Mouse (Mus musculus) myocyte (in vitro differentiated cells): ENCODE data around the gene Noxo1. TPM values are rescaled to one million over a fixed set of nuclear protein-coding genes. Genes with fewer than 3 reads are reported as not detected.
A peak's percentile ranks its signal among the peaks of the same experiment; 100 is the strongest.
"Not testable (repeated sequence)": the region's sequence is repeated elsewhere in the genome, so short reads cannot be mapped to it uniquely, and the experiment has no call there.

Source experiments
- H3K27me3 ChIP-seq: one replicate; pipeline ENCODE4 v1.6.1; 2011; ENCODE audit not compliant: control insufficient read depth, insufficient read depth, insufficient read length
- H3K36me3 ChIP-seq: one replicate; pipeline ENCODE4 v1.6.1; 2011; ENCODE audit not compliant: control insufficient read depth, insufficient read depth
- H3K4me2 ChIP-seq: one replicate; pipeline ENCODE4 v1.6.1; 2011; ENCODE audit warnings: low read depth, control low read depth
- H3K4me3 ChIP-seq: one replicate; pipeline ENCODE4 v1.5.1; 2011; ENCODE audit warnings: mild to moderate bottlenecking, control low read depth, moderate library complexity
- H3K79me2 ChIP-seq: one replicate; pipeline ENCODE4 v1.6.1; 2011; ENCODE audit not compliant: control insufficient read depth, insufficient read depth
- H3ac ChIP-seq: one replicate; pipeline ENCODE4 v1.6.1; 2011; ENCODE audit not compliant: control insufficient read depth, insufficient read length
- CEBPB ChIP-seq: IDR thresholded peaks from 2 replicates; pipeline ENCODE4 v1.6.1; 2011; ENCODE audit warnings: mild to moderate bottlenecking, moderate library complexity; ENCODE audit not compliant: poor library complexity, insufficient read depth, severe bottlenecking
- MAX ChIP-seq: IDR thresholded peaks from one replicate; pipeline ENCODE4 v1.6.1; 2011; ENCODE audit warnings: low read depth, mild to moderate bottlenecking, control low read depth
- MYOD1 ChIP-seq, 3 experiments: IDR thresholded peaks; one replicate each; pipeline ENCODE4 v1.6.1; 2011; ENCODE audit warnings: control low read depth in 2 of 3, low read depth in 2 of 3, mild to moderate bottlenecking in 2 of 3, moderate library complexity in 1 of 3; ENCODE audit not compliant: insufficient read length in 2 of 3, control insufficient read depth in 1 of 3
- MYOG ChIP-seq, 3 experiments: IDR thresholded peaks; one replicate each; pipeline ENCODE4 v1.6.1; 2011; ENCODE audit warnings: control low read depth in 2 of 3, low read depth in 2 of 3, mild to moderate bottlenecking in 2 of 3; ENCODE audit not compliant: insufficient read length in 2 of 3, control insufficient read depth in 1 of 3, insufficient read depth in 1 of 3
- POLR2A ChIP-seq: IDR thresholded peaks from one replicate; pipeline ENCODE4 v1.6.1; 2011; ENCODE audit warnings: low read depth, mild to moderate bottlenecking, control low read depth, moderate library complexity; ENCODE audit not compliant: insufficient read length
- POLR2AphosphoS2 ChIP-seq: IDR thresholded peaks from one replicate; pipeline ENCODE4 v1.6.1; 2011; ENCODE audit warnings: low read depth, control low read depth; ENCODE audit not compliant: insufficient read length
- SRF ChIP-seq: IDR thresholded peaks from one replicate; pipeline ENCODE4 v1.6.1; 2011; ENCODE audit warnings: low read depth; ENCODE audit not compliant: control insufficient read depth, insufficient read length
- USF1 ChIP-seq: IDR thresholded peaks from one replicate; pipeline ENCODE4 v1.6.1; 2011; ENCODE audit warnings: low read depth, mild to moderate bottlenecking, control low read depth, moderate library complexity
- polyA plus RNA-seq: library from polyadenylated mRNA; unstranded; fragments of >200 nt; fragmentation: generic; extraction: Trizol; gene quantifications from one replicate; pipeline ENCODE4 v1.2.1, GENCODE M21; 2012; ENCODE audit warnings: missing spikeins

The Noxo1 gene
- polyA plus RNA-seq, 1 experiment: 0.54 TPM

GRCm38 (mm10) chr17:24716166-24716682, 20.2 kb downstream of the Noxo1 start:
- TF ChIP-seq MYOG (IDR thresholded peaks at IDR 0.05; ENCODE audit: control insufficient read depth in 1 of 3, insufficient read depth in 1 of 3, insufficient read length in 2 of 3, low read depth in 2 of 3) (no peak), CEBPB (no peak), POLR2AphosphoS2 (peak; percentile 54)
- no peak overlapping the region for H3K4me2 ChIP-seq
- H3K27me3 ChIP-seq: no peaks in the 10 kb centered on the region

GRCm38 (mm10) chr17:24717943-24718342, 21.9 kb downstream of the Noxo1 start, which contains the start of the genes Rnf151 and Rps2:
TSS of gene Rnf151 (minus strand) at chr17:24718063.
TSS of gene Rps2 (plus strand) at chr17:24718116.
- no peak within 1 kb of the TSS for H3ac ChIP-seq
- TF ChIP-seq USF1 (no peak), MYOD1 (IDR thresholded peaks at IDR 0.05; ENCODE audit: control insufficient read depth in 1 of 3, insufficient read length in 2 of 3, low read depth in 2 of 3) (no peak), POLR2AphosphoS2 (peak; percentile 57), MYOG (IDR thresholded peaks at IDR 0.05; ENCODE audit: control insufficient read depth in 1 of 3, insufficient read depth in 1 of 3, insufficient read length in 2 of 3, low read depth in 2 of 3) (no peak)
- peak within 1 kb of the TSS; percentile 79 for H3K4me2 ChIP-seq
- peak within 1 kb of the TSS; percentile 77 for H3K4me3 ChIP-seq
- peaks cover 11% of the 10 kb centered on the region for H3K36me3 ChIP-seq
- peaks cover 29% of the 10 kb centered on the region for H3K79me2 ChIP-seq
- H3K27me3 ChIP-seq: no peaks in the 10 kb centered on the region

More at GRCm38 (mm10) chr17:24716166-24716682, 20.2 kb downstream of the Noxo1 start:
- Histone ChIP-seq H3K79me2 (peaks cover 14% of the 10 kb centered on the region), H3K36me3 (no peaks in the 10 kb centered on the region), H3ac (no peak overlapping the region), H3K4me3 (no peak overlapping the region)

GRCm38 (mm10) chr17:24718938-24719337, 22.9 kb downstream of the Noxo1 start:
- Histone ChIP-seq H3K36me3 (peaks cover 11% of the 10 kb centered on the region), H3K4me3 (peak overlapping the region; percentile 77), H3K79me2 (peaks cover 39% of the 10 kb centered on the region)

GRCm38 (mm10) chr17:24719494-24720222, 23.6 kb downstream of the Noxo1 start:
- Histone ChIP-seq H3K79me2 (peaks cover 40% of the 10 kb centered on the region), H3ac (peak overlapping the region; percentile 63), H3K4me2 (peak overlapping the region; percentile 79), H3K4me3 (peak overlapping the region; percentile 77), H3K27me3 (no peaks in the 10 kb centered on the region), H3K36me3 (peaks cover 11% of the 10 kb centered on the region)
- peak; percentile 93 for TF ChIP-seq POLR2AphosphoS2
- peak; percentile 94 for TF ChIP-seq POLR2A
- peak; percentile 30 for TF ChIP-seq USF1
- TF ChIP-seq SRF: no peak
- TF ChIP-seq MAX: peak; percentile 51
- TF ChIP-seq MYOD1 (IDR thresholded peaks at IDR 0.05; ENCODE audit: control insufficient read depth in 1 of 3, insufficient read length in 2 of 3, low read depth in 2 of 3): no peak

More at GRCm38 (mm10) chr17:24718938-24719337, 22.9 kb downstream of the Noxo1 start:
- H3ac ChIP-seq: peak overlapping the region; percentile 63
- H3K27me3 ChIP-seq: not testable (repeated sequence)
- peak overlapping the region; percentile 79 for H3K4me2 ChIP-seq

- Histone ChIP-seq H3K79me2 (peaks cover 40% of the 10 kb centered on the region), H3ac (peak overlapping the region; percentile 63), H3K36me3 (peaks cover 11% of the 10 kb centered on the region), H3K4me3 (peak overlapping the region; percentile 77), H3K4me2 (peak overlapping the region; percentile 81)
- H3K27me3 ChIP-seq: not testable (repeated sequence)
These were observed 24.6 kb downstream of the Noxo1 start for GRCm38 (mm10) chr17:24720616-24721015.

GRCm38 (mm10) chr17:24721383-24721955, 25.4 kb downstream of the Noxo1 start:
- Histone ChIP-seq H3ac (peak overlapping the region; percentile 63), H3K79me2 (peaks cover 40% of the 10 kb centered on the region), H3K36me3 (peaks cover 11% of the 10 kb centered on the region), H3K4me2 (peak overlapping the region; percentile 95), H3K4me3 (peak overlapping the region; percentile 77)
- H3K27me3 ChIP-seq: not testable (repeated sequence)
